21 mouse cellular contexts compared by ENCODE assay signal in the genomic region with DNA sequence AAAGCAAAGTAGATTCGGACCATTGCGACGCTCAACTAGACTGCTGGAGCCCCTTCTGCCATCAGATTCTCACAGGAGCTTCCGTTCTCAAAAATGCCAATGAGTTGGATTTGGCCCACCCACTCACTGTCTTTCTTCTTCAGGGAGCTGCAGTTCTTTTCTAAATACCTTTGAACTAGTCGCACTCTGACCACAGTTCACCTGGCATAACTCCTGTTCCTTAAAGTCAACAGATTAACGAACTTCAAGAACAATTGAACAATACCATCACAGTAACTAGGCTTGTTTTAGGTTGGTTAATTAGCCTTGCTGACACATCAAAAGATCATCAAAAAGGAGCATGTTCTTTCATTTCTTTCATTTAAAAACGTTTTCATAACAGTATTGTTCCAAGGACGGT. TPM values are rescaled to one million over a fixed set of nuclear protein-coding genes. Genes with fewer than 3 reads are reported as not detected.
DNase-seq lines count a peak whose midpoint lies in the region; ATAC-seq and TF ChIP-seq lines count a peak whose summit lies in the region.
"Had no signal": no experiment of that assay in that cellular context is flagged by ENCODE, and none has a peak within 500 bp of the region (broad histone marks: within the 10 kb centered on the region; RNA-seq: fewer than 3 reads in every experiment).

No protein-coding gene starts in this region.

- ATAC-seq in kidney, embryonic 14.5 days (ENCODE audit: low FRiP score, low TSS enrichment), result no peak
- ATAC-seq in kidney, embryonic 15.5 days (replicated peaks; ENCODE audit: low FRiP score), result no peak
- ATAC-seq in liver, embryonic 12.5 days, result no peak
- ATAC-seq: activated CD4-positive, CD25-positive, alpha-beta regulatory T cell, adult 4 months; CD4-positive, CD25-positive, alpha-beta regulatory T cell, adult 4 months; Patski had no signal

- WGBS in kidney, adult 2 months, result 74% methylated on average over 8 of the region's 8 CpGs
- 86% methylated on average over 8 of the region's 8 CpGs for WGBS in kidney, embryonic 14.5 days
- WGBS in kidney, embryonic 15.5 days, result 83% methylated on average over 8 of the region's 8 CpGs
- WGBS in liver, adult 2 months, result 70% methylated on average over 8 of the region's 8 CpGs
- WGBS in liver, embryonic 12.5 days (ENCODE audit: insufficient replicate concordance), result 77% methylated on average over 8 of the region's 8 CpGs

- H3K4me1 ChIP-seq in kidney, adult 2 months (ENCODE audit: control insufficient read depth, insufficient read depth, low read length), result no peaks in the 10 kb centered on the region; the same call in 1 of the 2 replicates
- no peaks in the 10 kb centered on the region; the same call in 1 of the 2 replicates for H3K4me1 ChIP-seq in kidney, embryonic 14.5 days (ENCODE audit: control insufficient read depth, insufficient read depth, low read length)
- no peaks in the 10 kb centered on the region for H3K4me1 ChIP-seq in kidney, embryonic 15.5 days
- peaks cover 15% of the 10 kb centered on the region for H3K4me1 ChIP-seq in liver, adult 2 months (ENCODE audit: control insufficient read depth, insufficient read depth, low read length)
- H3K4me1 ChIP-seq in liver, embryonic 12.5 days, result peaks cover 2% of the 10 kb centered on the region; the same call in 1 of the 2 replicates

- no peak overlapping the region for H3K4me2 ChIP-seq in kidney, embryonic 14.5 days (replicated peaks; ENCODE audit: low read depth, low read length)
- no peak overlapping the region for H3K4me2 ChIP-seq in kidney, embryonic 15.5 days
- no peak overlapping the region for H3K4me2 ChIP-seq in liver, embryonic 12.5 days

- TF ChIP-seq POLR2A in kidney, adult 2 months (IDR thresholded peaks at IDR 0.05; ENCODE audit: low read depth, low read length), result no peak
- no peak for TF ChIP-seq POLR2A in liver, adult 2 months (IDR thresholded peaks at IDR 0.05; ENCODE audit: extremely low read depth, insufficient read depth, low read length)

- no peaks in the 10 kb centered on the region for H3K9me3 ChIP-seq in kidney, embryonic 14.5 days (ENCODE audit: control insufficient read depth, low read length)
- H3K9me3 ChIP-seq in kidney, embryonic 15.5 days (replicated peaks), result no peaks in the 10 kb centered on the region
- no peaks in the 10 kb centered on the region for H3K9me3 ChIP-seq in liver, embryonic 12.5 days (replicated peaks)
- H3K9me3 ChIP-seq: G1E had no signal

- H3K9ac ChIP-seq in kidney, embryonic 14.5 days (ENCODE audit: low read depth, low read length), result no peak overlapping the region
- no peak overlapping the region for H3K9ac ChIP-seq in kidney, embryonic 15.5 days
- no peak overlapping the region for H3K9ac ChIP-seq in liver, adult 2 months (ENCODE audit: low read depth, low read length)
- no peak overlapping the region for H3K9ac ChIP-seq in liver, embryonic 12.5 days

- DNase-seq in kidney, adult 2 months, result peak; percentile 59
- peak; percentile 48 for DNase-seq in kidney, adult 9 months
- peak; percentile 67 for DNase-seq in liver, adult 2 months (ENCODE audit: extremely low read depth, low read depth, low spot score)
- peak; percentile 23 for DNase-seq in fat pad, adult 2 months (ENCODE audit: extremely low read depth, low read depth, low spot score)
- DNase-seq in embryo, embryonic 10 days (ENCODE audit: low spot score), result no peak
- DNase-seq: adrenal gland, adult 8-10 months; adrenal gland, postnatal 10 days; adrenal gland, postnatal 14 days; adrenal gland, postnatal 25 days; adrenal gland, postnatal 36 days; B cell, adult 2 months; cerebellum, adult 11 months; cerebellum, adult 11-12 months had no signal

- no peak overlapping the region for H3K27ac ChIP-seq in kidney, adult 2 months (ENCODE audit: insufficient read depth, low read depth, low read length)
- no peak overlapping the region for H3K27ac ChIP-seq in kidney, embryonic 14.5 days (ENCODE audit: low read depth, low read length)
- no peak overlapping the region for H3K27ac ChIP-seq in kidney, embryonic 15.5 days
- H3K27ac ChIP-seq in liver, adult 2 months (replicated peaks; ENCODE audit: insufficient read depth, low read depth, low read length), result no peak overlapping the region
- no peak overlapping the region for H3K27ac ChIP-seq in liver, embryonic 12.5 days

- H3K4me3 ChIP-seq in kidney, adult 2 months (ENCODE audit: insufficient read depth, low read depth, low read length), result no peak overlapping the region
- no peak overlapping the region for H3K4me3 ChIP-seq in kidney, embryonic 14.5 days (ENCODE audit: low read length)
- H3K4me3 ChIP-seq in kidney, embryonic 15.5 days (replicated peaks), result no peak overlapping the region
- H3K4me3 ChIP-seq in liver, adult 2 months (ENCODE audit: insufficient read depth, low read depth, low read length), result no peak overlapping the region
- H3K4me3 ChIP-seq in liver, embryonic 12.5 days, result no peak overlapping the region

- TF ChIP-seq CTCF in kidney, adult 2 months (conservative IDR thresholded peaks at IDR 0.05; ENCODE audit: insufficient read depth, insufficient read length, low read depth, low read length), result no peak
- no peak for TF ChIP-seq CTCF in liver, adult 2 months (IDR thresholded peaks at IDR 0.05; ENCODE audit: low read depth, low read length)

- no peaks in the 10 kb centered on the region for H3K36me3 ChIP-seq in kidney, adult 2 months (ENCODE audit: control insufficient read depth, insufficient read depth, low read length)
- no peaks in the 10 kb centered on the region for H3K36me3 ChIP-seq in kidney, embryonic 14.5 days (ENCODE audit: control insufficient read depth, insufficient read depth, low read length)
- no peaks in the 10 kb centered on the region for H3K36me3 ChIP-seq in kidney, embryonic 15.5 days
- H3K36me3 ChIP-seq in liver, adult 2 months (ENCODE audit: control insufficient read depth, insufficient read depth, low read length), result 0 out of 2 replicates have a peak, but pooled peaks cover 2% of the 10 kb centered on the region
- H3K36me3 ChIP-seq in liver, embryonic 12.5 days, result no peaks in the 10 kb centered on the region

- H3K27me3 ChIP-seq in kidney, adult 2 months (replicated peaks; ENCODE audit: control insufficient read depth, insufficient read depth, low read length), result no peaks in the 10 kb centered on the region
- H3K27me3 ChIP-seq in kidney, embryonic 14.5 days (ENCODE audit: control insufficient read depth, insufficient read depth, low read length), result no peaks in the 10 kb centered on the region
- H3K27me3 ChIP-seq in kidney, embryonic 15.5 days, result no peaks in the 10 kb centered on the region
- H3K27me3 ChIP-seq in liver, adult 2 months (ENCODE audit: control insufficient read depth, insufficient read depth, low read length), result no peaks in the 10 kb centered on the region
- no peaks in the 10 kb centered on the region for H3K27me3 ChIP-seq in liver, embryonic 12.5 days (replicated peaks)
- H3K27me3 ChIP-seq: CH12.LX had no signal

- no peaks in the 10 kb centered on the region; the same call in 1 of the 2 replicates for H3K79me2 ChIP-seq in liver, adult 2 months (ENCODE audit: control insufficient read depth, insufficient read depth, low read length)

RNA-seq across cellular contexts. Expression of a gene that starts 2.8 kb away (rescaled TPM):
- polyA plus RNA-seq in kidney, adult 2 months (2012; rRNA removed), result 312 and 353 TPM in 2 replicates
- 113 and 155 TPM in 2 replicates for polyA plus RNA-seq in kidney, embryonic 14.5 days (2014; fragmentation: Nextera tagmentation; extraction: Ambion mirVana)
- polyA plus RNA-seq in kidney, embryonic 15.5 days (2015; fragmentation: Nextera tagmentation; extraction: Ambion mirVana), result 154 and 157 TPM in 2 replicates
- 414 and 458 TPM in 2 replicates for total RNA-seq in liver, adult 2 months (2014; rRNA removed)
- 203 and 230 TPM in 2 replicates for polyA plus RNA-seq in liver, adult 2 months (2012; rRNA removed)
- 46.5 and 48.6 TPM in 2 replicates for polyA plus RNA-seq in liver, embryonic 12.5 days (2016; fragmentation: Nextera tagmentation; extraction: Ambion mirVana)
